Mouse (Mus musculus): ENCODE measurements around the gene Herc2.

- TF ChIP-seq POLR2A (IDR thresholded peaks at IDR 0.05; ENCODE audit: borderline replicate concordance, insufficient read depth, low read length) (no peak), CTCF (IDR thresholded peaks at IDR 0.05; ENCODE audit: borderline replicate concordance, insufficient read depth, low read depth, low read length) (no peak)
These were observed 34.8 kb upstream of the Herc2 start for GRCm38 (mm10) chr7:56015172-56015571.
